Mouse (Mus musculus) left cerebral cortex, adult 8-10 months (tissue): ENCODE results near the gene Rgl1. TPM values are rescaled to one million over a fixed set of nuclear protein-coding genes. Genes with fewer than 3 reads are reported as not detected.

Source experiments
- DNase-seq, 2 experiments: peaks; one replicate each; pipeline ENCODE4 v3.0.0; 2022; ENCODE audit warnings: low spot score in 2 of 2
- total RNA-seq, 4 experiments: library from RNA; stranded (reverse); gene quantifications; 2 replicates each; pipeline ENCODE4 v1.2.4; 2022

Gene Rgl1
- total RNA-seq = 100 to 1,000 TPM; 100 to 110 (median 103) TPM

- peak; percentile 87 to 96 for DNase-seq
Measured at GRCm38 (mm10) chr1:152766032-152766772, at the start of gene Rgl1, which contains the start of gene Arpc5. Rgl1 (minus strand) TSS chr1:152766351. Arpc5 (plus strand) TSS chr1:152766542.

GRCm38 (mm10) chr1:152815265-152815701 is 49.1 kb upstream of the Rgl1 start:
- no peak for DNase-seq

DNA sequence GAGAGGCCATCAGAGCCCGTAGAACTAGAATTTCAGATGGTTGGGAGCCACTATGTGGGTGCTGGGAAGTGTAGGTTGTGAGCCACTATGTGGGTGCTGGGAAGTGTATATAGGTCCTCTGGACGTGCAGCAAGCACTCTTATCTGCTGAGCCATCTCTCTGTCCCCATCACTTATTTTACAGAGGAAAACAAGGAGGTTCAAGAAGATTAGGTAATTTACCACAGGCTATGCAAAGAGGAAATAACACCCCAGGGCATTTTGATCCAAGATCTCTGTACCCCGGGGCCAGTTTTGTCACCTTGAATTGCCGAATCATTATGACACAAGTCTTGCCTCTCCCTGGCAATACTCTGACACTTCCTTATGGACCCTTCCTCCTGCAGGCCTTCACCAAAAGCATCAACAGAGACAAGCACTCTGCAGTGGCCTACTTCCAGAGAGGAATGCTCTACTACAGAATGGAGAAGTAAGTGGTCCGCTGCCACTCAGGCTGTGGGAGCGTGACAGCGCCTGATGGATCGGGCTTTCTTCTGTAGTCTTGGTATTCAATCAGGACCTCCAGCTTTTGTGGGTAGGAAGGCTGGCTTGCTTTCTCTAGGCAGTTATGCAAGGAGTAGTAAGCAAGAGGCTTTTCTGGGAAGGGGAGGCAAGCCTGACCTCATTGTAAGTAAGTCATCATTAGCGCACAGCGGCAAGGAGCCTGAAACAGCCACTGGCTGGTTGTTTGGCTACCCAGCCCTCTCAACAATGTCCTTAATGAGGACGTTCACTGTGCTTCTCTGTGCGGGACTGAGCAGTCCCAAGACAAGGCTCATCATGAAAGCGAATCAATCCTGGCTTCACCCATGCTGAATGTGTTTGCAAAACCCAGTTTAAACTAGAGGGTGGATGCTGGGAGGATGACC is 44.6 kb upstream of the Rgl1 start:
- no peak for DNase-seq

DNA sequence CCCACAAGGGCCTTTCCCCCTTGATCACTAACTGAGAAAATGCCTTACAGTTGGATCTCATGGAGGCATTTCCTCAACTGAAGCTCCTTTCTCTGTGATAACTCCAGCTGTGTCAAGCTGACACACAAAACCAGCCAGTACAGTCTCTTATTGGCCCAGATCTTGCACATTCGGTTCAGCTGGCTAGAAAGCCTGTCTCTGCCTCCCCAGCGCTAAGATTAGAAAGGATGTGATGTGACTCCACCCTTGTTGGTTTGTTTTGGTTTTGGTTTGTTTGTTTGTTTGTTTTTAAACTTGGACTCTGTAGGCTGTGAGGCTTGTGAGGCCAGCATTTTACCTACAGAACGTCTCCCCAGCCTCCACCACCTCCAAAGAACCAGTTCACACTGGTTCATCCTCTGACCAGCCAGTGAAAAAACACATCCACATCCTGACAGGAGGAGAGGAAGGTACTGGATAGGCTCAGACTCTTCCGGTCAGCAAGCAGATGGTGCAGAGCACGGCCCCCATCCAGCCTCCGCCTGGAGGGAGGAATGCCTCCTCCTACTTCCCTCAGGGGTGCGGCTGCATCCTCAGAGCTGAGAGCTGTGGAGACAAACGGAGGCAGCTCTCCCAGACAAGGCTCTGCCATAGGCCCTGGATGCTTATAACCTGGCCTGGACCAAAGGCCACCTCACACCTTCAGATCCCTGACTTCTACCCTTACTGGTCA is 43.5 kb upstream of the Rgl1 start:
- DNase-seq = no peak

DNA sequence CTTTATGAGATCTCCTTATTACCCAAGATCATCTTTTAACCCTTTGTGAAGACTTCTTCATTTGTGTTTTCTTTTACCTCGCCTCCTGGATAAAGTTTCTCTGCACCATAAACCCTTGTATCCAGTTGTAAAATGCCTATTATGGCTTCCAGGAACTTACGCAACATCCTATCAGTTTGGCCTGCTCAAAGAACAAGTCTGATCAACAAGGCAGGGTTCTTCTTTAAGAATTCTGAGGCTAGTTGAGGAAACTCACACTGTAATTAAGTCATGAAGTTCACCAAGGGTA is 42.2 kb upstream of the Rgl1 start:
- DNase-seq = no peak

- no peak for DNase-seq
Measured at GRCm38 (mm10) chr1:152807619-152808391, 41.7 kb upstream of the Rgl1 start.

GRCm38 (mm10) chr1:152804907-152805306 is 38.8 kb upstream of the Rgl1 start:
- no peak for DNase-seq

DNA sequence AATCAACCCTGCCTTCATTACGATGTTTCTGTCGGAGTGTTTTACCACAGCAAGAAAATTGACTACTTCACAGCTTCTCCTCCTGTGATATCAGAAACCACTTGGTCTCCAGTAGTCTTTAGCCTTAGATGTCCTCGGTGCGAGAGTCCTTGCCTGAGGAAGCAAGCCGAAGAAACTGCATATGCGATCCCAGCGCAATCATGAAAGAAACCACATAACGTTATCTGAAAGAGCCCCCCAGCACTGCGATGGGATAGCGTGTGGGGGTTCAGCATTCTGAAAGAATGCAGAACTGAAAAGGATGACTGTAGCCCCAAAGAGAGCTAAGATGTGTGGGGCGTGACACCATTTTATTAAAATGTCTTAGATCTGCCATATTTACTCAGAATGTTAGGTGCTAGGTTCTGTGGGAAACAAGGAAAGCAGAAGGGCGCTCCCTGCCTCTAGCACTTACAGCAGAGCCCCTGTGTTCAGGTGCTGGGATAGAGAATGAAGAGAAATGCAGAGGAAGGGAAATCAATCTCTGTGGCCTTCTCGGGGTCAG is 34.6 kb upstream of the Rgl1 start:
- no peak for DNase-seq

- DNase-seq = no peak
Measured at GRCm38 (mm10) chr1:152799897-152800296, 33.7 kb upstream of the Rgl1 start, which contains the start of gene Ncf2. Ncf2 (plus strand) TSS chr1:152800194.

DNA sequence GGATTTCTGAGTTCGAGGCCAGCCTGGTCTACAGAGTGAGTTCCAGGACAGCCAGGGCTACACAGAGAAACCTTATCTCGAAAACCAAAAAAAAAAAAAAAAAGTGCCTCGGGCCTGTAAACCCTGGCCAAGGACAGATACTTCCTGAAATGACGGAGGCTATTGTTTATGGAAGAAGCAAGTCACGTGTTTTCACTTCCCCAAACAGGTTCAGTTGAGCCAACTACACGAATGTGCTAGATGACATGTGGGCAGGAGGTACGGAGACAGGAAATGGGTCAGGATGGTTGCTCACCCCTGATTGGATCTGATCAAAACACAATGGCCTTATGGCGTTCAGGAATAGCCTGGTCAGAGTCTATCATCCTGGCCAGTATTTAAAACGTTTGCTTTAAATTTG is 32.0 kb upstream of the Rgl1 start:
- DNase-seq = no peak

DNA sequence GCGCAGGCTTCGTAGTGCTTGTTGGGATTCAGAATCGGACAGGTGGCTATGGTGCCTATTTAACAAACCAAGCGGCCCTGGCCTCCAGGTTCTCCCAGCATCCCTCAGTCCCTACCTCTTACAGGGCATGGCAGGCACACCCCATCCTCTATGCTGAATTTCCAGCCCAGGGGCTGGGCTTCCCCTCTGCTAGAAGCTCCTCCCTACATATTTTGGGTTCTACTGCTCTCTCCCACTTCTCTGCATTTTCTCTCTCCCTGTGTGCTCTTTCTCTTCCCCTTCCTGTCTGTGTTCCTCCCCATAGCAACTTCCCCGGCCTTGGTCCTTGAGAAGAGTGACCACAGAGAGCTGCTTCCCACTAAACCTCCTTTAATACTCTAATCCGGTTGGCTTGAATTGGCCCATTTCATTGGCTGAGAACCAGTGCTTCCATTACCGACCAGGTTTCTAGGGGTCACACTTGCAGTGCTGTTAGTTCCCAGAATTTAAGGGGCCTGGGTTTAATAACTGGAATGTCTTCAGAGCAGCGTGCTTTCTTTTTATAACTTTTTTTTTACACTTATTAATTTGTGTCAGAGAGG is 30.6 kb upstream of the Rgl1 start:
- DNase-seq = no peak

GRCm38 (mm10) chr1:152795688-152796255 is 29.6 kb upstream of the Rgl1 start:
- no peak for DNase-seq

DNA sequence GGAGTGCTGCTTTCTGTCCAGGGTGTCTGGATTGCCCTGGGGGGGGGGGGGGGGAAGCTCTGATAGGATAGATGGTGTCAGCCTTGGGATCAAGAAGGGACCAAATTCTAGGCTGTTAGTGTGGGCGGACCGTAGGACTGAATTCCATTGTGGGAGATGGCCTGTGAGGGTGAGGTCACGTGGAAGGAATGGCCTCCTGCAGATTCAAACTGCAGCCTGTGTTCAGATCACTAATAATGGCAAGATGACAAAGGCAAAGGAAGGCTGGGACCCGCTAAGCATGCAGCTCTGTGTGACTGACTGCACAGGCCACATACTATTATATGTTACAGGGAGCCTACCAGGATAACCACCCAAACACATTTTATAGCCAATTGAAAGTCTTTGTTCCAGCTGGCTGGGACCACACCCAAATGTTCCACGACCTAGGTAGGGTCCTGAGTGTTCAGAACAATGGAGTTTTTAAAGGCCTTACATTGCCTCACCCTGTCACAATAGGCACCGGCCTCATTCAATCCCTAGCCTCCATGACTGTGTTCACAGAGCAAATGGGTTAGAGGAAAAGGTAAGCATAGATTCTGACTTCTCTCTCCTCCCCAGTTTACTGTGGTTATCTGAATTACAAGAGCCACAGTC is 27.5 kb upstream of the Rgl1 start:
- DNase-seq = no peak

DNA sequence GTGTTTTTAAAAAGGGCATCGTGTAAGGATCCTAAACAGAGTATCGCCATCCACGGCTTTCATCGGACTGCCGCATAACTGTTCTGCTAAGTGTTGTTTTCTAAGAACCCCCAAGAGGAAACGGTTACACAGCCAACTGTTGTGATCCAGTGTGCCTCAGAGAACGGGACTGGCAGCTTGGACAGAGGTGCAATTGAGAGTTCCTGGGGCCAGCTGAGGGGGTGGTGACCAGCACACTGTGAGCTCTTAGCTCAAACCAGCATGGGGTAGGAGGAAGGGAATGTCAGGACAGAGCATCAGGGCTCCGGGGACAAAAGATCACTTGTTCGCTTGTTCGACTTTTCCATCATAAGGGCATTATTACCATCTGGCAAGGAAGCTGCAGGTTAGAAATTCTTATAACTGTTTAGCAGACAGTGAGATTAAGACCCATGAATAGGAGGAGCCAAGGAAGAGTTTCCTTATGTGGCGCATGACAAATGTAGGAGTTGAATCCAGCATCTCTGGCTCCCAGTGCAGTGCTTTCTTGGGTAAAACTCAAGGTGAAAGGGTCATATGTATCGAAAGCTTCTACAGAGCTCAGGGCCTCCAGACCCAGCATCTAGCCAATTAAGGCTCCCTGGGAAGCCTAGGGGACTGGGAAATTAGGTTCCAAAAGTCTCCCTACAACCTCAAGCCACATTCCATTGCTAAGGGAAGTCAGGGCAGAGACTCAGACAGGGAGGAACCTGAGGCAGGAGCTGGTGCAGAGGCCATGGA is 26.8 kb upstream of the Rgl1 start:
- peak in 1 of 2 experiments; percentile 61 for DNase-seq

DNA sequence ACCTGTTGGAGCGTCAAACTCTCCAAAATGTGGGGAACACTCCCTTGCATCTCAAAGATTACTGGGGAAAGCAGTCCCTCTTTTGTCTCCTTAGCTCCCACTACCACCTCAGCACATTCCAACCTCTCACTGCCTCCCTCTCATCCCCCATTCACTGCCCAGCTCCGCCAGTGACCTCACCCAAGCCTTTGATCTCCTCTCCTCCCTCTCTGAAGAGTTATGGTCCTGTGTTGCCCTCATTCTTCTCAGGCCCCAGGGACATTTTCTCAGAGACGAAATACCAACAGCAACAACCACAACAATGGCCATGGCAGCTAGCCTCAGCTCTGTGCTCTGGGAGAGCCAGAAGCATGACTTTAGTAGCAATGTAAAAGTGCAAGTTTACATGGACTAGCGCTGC is 25.1 kb upstream of the Rgl1 start:
- DNase-seq = no peak

DNA sequence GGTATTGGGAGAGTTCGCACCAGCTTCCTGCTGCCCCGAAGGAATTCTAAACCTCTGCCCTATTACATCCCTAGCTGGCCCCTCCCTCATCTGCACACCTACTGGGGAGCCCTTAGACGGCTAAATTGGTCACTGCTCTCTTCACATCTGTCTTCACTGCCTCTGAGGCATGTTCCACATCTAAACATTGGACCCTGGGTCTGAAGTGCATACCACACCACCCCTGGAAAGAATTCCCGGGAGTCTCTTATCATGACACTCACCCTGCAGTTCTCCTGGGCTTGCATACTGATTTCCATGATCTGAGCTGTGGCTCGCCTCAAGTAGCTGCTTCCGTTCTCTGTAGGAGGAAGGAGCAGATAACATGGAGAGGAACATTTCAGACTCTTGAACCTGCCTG is 24.7 kb upstream of the Rgl1 start:
- no peak for DNase-seq

DNA sequence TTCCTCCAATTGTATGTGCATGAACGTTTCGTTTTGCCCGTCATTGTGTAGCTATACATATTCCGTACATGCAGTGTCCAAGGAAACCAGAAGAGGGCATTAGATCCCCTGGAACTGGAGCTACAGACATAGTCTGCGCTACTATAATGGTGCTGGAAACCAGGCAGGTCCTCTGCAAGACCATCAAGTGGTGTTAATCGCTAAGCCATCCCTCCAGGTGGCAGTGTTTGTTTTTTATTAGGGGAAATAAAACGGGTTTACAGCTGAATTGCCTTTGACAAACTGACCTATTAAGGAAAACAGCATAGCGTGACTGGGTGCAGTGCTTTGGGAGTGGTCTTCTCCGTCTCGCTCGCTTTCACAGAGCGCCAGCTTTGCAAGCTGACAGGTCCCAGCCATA is 24.1 kb upstream of the Rgl1 start:
- no peak for DNase-seq

DNA sequence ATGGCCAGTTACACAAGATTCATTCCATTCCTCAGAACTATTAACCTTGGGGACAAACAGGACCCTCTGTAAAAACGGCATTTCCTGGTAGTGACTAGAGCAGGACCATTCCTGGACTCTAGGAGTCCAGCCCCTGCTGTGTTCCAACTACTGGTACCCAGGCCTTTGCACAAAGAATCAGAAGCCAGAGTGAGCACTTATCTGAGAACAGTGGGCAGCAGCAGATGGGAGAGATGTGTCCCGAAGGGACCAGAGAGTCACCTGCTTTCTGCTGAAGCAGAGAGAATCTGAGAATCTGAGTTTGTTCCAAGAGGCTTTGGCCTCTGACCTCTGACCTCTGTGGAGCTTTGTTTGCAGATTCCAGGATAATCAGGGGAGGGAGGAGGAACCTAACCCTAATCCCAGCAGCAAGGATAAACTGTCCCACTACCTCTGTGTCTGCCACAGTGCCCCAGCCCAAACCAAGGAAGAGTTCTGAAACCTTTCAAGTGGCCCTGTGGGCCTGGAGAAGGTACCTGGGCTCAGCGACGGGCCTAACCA is 22.0 kb upstream of the Rgl1 start:
- no peak for DNase-seq

- no peak for DNase-seq
Measured at GRCm38 (mm10) chr1:152786953-152787352, 20.8 kb upstream of the Rgl1 start.
